ENCODE assay signal across 1 mouse cellular context in genomic region chr2:18064941-18065707, GRCm38 (mm10).
TF ChIP-seq lines count a peak whose summit lies in the region.

No protein-coding gene starts in this region.

TF ChIP-seq in myocyte, 11 proteins besides CTCF, POLR2A, EP300 and RAD21 (continued from another document):
- TF ChIP-seq MYOD1 (IDR thresholded peaks at IDR 0.05; ENCODE audit: control insufficient read depth in 1 of 3, insufficient read length in 2 of 3, low read depth in 2 of 3), result peak in 2 of 3 experiments; percentile 25 to 32
